Mouse (Mus musculus): ENCODE results near the gene Wnk4.

DNA sequence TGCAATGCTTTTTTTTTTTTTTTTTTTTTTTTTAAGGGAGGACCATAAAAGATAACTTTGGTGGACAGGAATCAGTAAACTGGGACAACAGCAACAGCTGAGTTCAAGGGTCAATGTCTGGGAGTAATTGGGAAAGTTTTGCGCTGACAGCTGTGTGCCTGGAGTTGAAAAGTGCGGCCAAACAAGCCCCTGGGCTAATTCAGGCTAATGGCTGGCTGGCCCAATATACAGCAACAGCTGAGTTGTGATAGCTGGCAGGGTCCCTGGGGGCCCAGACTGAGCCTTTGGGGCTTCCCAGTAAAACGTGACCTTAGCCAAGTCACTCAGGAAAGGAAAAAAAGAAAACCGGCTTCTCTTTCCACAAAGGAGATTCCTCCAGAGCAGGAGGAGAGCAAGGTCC is 15.3 kb upstream of the Wnk4 start:
- no peak for TF ChIP-seq MYOG (IDR thresholded peaks at IDR 0.05; ENCODE audit: control insufficient read depth, extremely low read depth, insufficient read length)
- no peak for TF ChIP-seq CTCF (IDR thresholded peaks at IDR 0.05; ENCODE audit: control insufficient read depth, insufficient read depth, insufficient read length)
- TF ChIP-seq CEBPB (IDR thresholded peaks at IDR 0.05; ENCODE audit: low read depth), result no peak
- no peak for TF ChIP-seq MYOD1 (IDR thresholded peaks at IDR 0.05; ENCODE audit: control insufficient read depth, insufficient read length, low read depth)
